Comparison of ENCODE assay signal across 12 mouse cellular contexts in the genomic region with DNA sequence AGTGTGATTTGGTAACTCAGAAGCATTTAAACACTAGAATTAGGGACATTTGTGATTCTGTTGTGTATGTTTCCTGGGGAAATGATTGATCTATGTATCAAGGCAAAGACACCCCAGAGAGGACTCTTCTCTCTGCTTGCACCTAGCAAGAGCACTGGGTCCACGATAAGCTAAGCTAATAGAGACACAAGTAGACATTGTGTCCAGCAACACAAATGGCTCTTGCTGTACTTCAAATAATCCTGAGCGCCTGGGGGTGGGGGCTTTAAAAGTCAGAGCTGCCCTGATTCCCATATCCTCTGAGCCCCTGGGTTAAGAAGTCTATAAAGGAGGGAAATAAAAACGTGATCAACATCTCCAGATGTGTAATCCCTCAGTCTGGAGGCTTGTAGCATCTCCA. TPM values are rescaled to one million over a fixed set of nuclear protein-coding genes. Genes with fewer than 3 reads are reported as not detected.
DNase-seq lines count a peak whose midpoint lies in the region; ATAC-seq lines count a peak whose summit lies in the region.
"Had no signal": no experiment of that assay in that cellular context is flagged by ENCODE, and none has a peak within 500 bp of the region (broad histone marks: within the 10 kb centered on the region; RNA-seq: fewer than 3 reads in every experiment).

No protein-coding gene starts in this region.

- no peaks in the 10 kb centered on the region for H3K27me3 ChIP-seq in heart, embryonic 10.5 days (ENCODE audit: insufficient read depth, poor library complexity, severe bottlenecking)
- H3K27me3 ChIP-seq in hindbrain, embryonic 11.5 days (ENCODE audit: control insufficient read depth, insufficient read depth, low read length) = no peaks in the 10 kb centered on the region
- peaks cover 35% of the 10 kb centered on the region for H3K27me3 ChIP-seq in midbrain, embryonic 13.5 days

- DNase-seq in heart, embryonic 10.5 days (ENCODE audit: low spot score) = no peak
- DNase-seq in heart, adult 8-10 months (ENCODE audit: low spot score) = no peak
- peak; percentile 61 for DNase-seq in 3T3-L1 (ENCODE audit: low read depth, low spot score)
- no peak for DNase-seq in hindbrain, embryonic 11.5 days (ENCODE audit: low spot score)
- DNase-seq in spleen, postnatal 10 days (ENCODE audit: low spot score in 2 of 2) = no peak
- DNase-seq in embryo, embryonic 10 days (ENCODE audit: low spot score) = no peak
- DNase-seq: cerebellum, postnatal 25 days; kidney, adult 9 months; liver; right cerebral cortex, postnatal 4 days had no signal

- H3K36me3 ChIP-seq in heart, embryonic 10.5 days = peaks cover 33% of the 10 kb centered on the region; the same call in 1 of the 2 replicates
- H3K36me3 ChIP-seq in hindbrain, embryonic 11.5 days (ENCODE audit: control insufficient read depth, insufficient read depth, low read length) = no peaks in the 10 kb centered on the region
- H3K36me3 ChIP-seq in midbrain, embryonic 13.5 days = no peaks in the 10 kb centered on the region

- peak overlapping the region; percentile 66 for H3K4me2 ChIP-seq in hindbrain, embryonic 11.5 days (replicated peaks; ENCODE audit: low read depth, low read length)
- H3K4me2 ChIP-seq in midbrain, embryonic 13.5 days (replicated peaks) = peak overlapping the region; percentile 71

- peak overlapping the region; percentile 100 for H3K9ac ChIP-seq in hindbrain, embryonic 11.5 days (ENCODE audit: low read depth, low read length)
- H3K9ac ChIP-seq in midbrain, embryonic 13.5 days (replicated peaks) = peak overlapping the region; percentile 95

- H3K4me1 ChIP-seq in heart, embryonic 10.5 days = peaks cover 57% of the 10 kb centered on the region
- H3K4me1 ChIP-seq in hindbrain, embryonic 11.5 days (replicated peaks; ENCODE audit: control insufficient read depth, insufficient read depth, low read length) = peaks cover 9% of the 10 kb centered on the region
- peaks cover 60% of the 10 kb centered on the region for H3K4me1 ChIP-seq in midbrain, embryonic 13.5 days (replicated peaks)

- H3K4me3 ChIP-seq in heart, embryonic 10.5 days = peak overlapping the region; percentile 22; the same call in 1 of the 2 replicates
- H3K4me3 ChIP-seq in hindbrain, embryonic 11.5 days (ENCODE audit: low read depth, low read length) = peak overlapping the region; percentile 90
- H3K4me3 ChIP-seq in midbrain, embryonic 13.5 days (replicated peaks) = peak overlapping the region; percentile 71

- no peak for ATAC-seq in hindbrain, embryonic 11.5 days (ENCODE audit: low FRiP score)
- ATAC-seq in midbrain, embryonic 13.5 days = no peak
- no peak for ATAC-seq in megakaryocyte-erythroid progenitor cell, adult 5-6 weeks (replicated peaks; ENCODE audit: low FRiP score, low TSS enrichment, poor library complexity, severe bottlenecking)

- no peaks in the 10 kb centered on the region for H3K9me3 ChIP-seq in heart, embryonic 10.5 days
- no peaks in the 10 kb centered on the region for H3K9me3 ChIP-seq in hindbrain, embryonic 11.5 days (ENCODE audit: control insufficient read depth, low read length)
- no peaks in the 10 kb centered on the region for H3K9me3 ChIP-seq in midbrain, embryonic 13.5 days

- H3K27ac ChIP-seq in heart, embryonic 10.5 days = peak overlapping the region; percentile 22; the same call in 1 of the 2 replicates
- H3K27ac ChIP-seq in hindbrain, embryonic 11.5 days (ENCODE audit: low read depth, low read length) = no peak overlapping the region
- peak overlapping the region; percentile 95 for H3K27ac ChIP-seq in midbrain, embryonic 13.5 days

- WGBS in heart, embryonic 10.5 days = 44% methylated on average over 3 of the region's 3 CpGs
- 29% methylated on average over 3 of the region's 3 CpGs for whole genome bisulfite sequencing in hindbrain, embryonic 11.5 days
- WGBS in midbrain, embryonic 13.5 days = 15% methylated on average over 3 of the region's 3 CpGs

RNA-seq across cellular contexts. Expression of gene Meis2, which starts 6.6 kb away (rescaled TPM):
- polyA plus RNA-seq in heart, embryonic 10.5 days (2016; fragmentation: Nextera tagmentation; extraction: Ambion mirVana) = 45.2 and 62.7 TPM in 2 replicates
- total RNA-seq in heart, adult 8-10 months (2022) = 10 to 100 TPM; 24.2 to 31.6 (median 28.8) TPM
- 121 and 142 TPM in 2 replicates for polyA plus RNA-seq in hindbrain, embryonic 11.5 days (2014; fragmentation: Nextera tagmentation; extraction: Ambion mirVana)
- polyA plus RNA-seq in midbrain, embryonic 13.5 days (2015; fragmentation: Nextera tagmentation; extraction: Ambion mirVana) = 69.4 and 79.0 TPM in 2 replicates
- not detected in 2 replicates for total RNA-seq in megakaryocyte-erythroid progenitor cell, adult 5-6 weeks (2014; fragmentation: Nextera tagmentation)
- 0.46 TPM in 1 of 2 replicates, not detected in the other for total RNA-seq in megakaryocyte-erythroid progenitor cell, adult 5-6 weeks (2017)

Comparison
In these comparisons a context has a peak if more than half of its experiments do, and no peak if none do; other contexts are left out.
1. H3K4me3 ChIP-seq: peak in every context shown above with its lines; median percentile 90 in hindbrain, embryonic 11.5 days; 71 in midbrain, embryonic 13.5 days; 22 in heart, embryonic 10.5 days.